Mouse (Mus musculus): Measurements from ENCODE around the gene Rbpjl.
A peak's percentile ranks its signal among the peaks of the same experiment; 100 is the strongest.

Gene Rbpjl

GRCm38 (mm10) chr2:164426121-164426520, 23.2 kb downstream of the Rbpjl start:
- ATAC-seq (ENCODE audit: insufficient number of reproducible peaks, low FRiP score, low TSS enrichment), result no peak

- ATAC-seq (ENCODE audit: insufficient number of reproducible peaks, low FRiP score, low TSS enrichment), result no peak
Observed at GRCm38 (mm10) chr2:164426952-164427351, 24.0 kb downstream of the Rbpjl start.

GRCm38 (mm10) chr2:164428451-164428850, 25.5 kb downstream of the Rbpjl start:
- no peak for ATAC-seq (ENCODE audit: insufficient number of reproducible peaks, low FRiP score, low TSS enrichment)

- ATAC-seq (ENCODE audit: insufficient number of reproducible peaks, low FRiP score, low TSS enrichment), result no peak
Observed at GRCm38 (mm10) chr2:164429881-164430615, 27.1 kb downstream of the Rbpjl start.

GRCm38 (mm10) chr2:164430697-164431096, 27.8 kb downstream of the Rbpjl start:
- ATAC-seq (ENCODE audit: insufficient number of reproducible peaks, low FRiP score, low TSS enrichment), result no peak

GRCm38 (mm10) chr2:164431676-164432465, 28.9 kb downstream of the Rbpjl start:
- ATAC-seq (ENCODE audit: insufficient number of reproducible peaks, low FRiP score, low TSS enrichment), result no peak

GRCm38 (mm10) chr2:164432541-164433191, 29.7 kb downstream of the Rbpjl start:
- ATAC-seq (ENCODE audit: insufficient number of reproducible peaks, low FRiP score, low TSS enrichment), result no peak

GRCm38 (mm10) chr2:164433278-164433895, 30.4 kb downstream of the Rbpjl start:
- no peak for ATAC-seq (ENCODE audit: insufficient number of reproducible peaks, low FRiP score, low TSS enrichment)

GRCm38 (mm10) chr2:164434681-164435080, 31.7 kb downstream of the Rbpjl start:
- no peak for ATAC-seq (ENCODE audit: insufficient number of reproducible peaks, low FRiP score, low TSS enrichment)

GRCm38 (mm10) chr2:164435216-164436090, 32.5 kb downstream of the Rbpjl start:
- ATAC-seq (ENCODE audit: insufficient number of reproducible peaks, low FRiP score, low TSS enrichment), result no peak

GRCm38 (mm10) chr2:164436215-164436913, 33.4 kb downstream of the Rbpjl start:
- ATAC-seq (ENCODE audit: insufficient number of reproducible peaks, low FRiP score, low TSS enrichment), result no peak

GRCm38 (mm10) chr2:164436961-164437360, 34.0 kb downstream of the Rbpjl start:
- ATAC-seq (ENCODE audit: insufficient number of reproducible peaks, low FRiP score, low TSS enrichment), result 0 out of 2 replicates have a peak, but pooled peaks have one; percentile 43

GRCm38 (mm10) chr2:164437710-164438109, 34.8 kb downstream of the Rbpjl start:
- no peak for ATAC-seq (ENCODE audit: insufficient number of reproducible peaks, low FRiP score, low TSS enrichment)

- no peak for ATAC-seq (ENCODE audit: insufficient number of reproducible peaks, low FRiP score, low TSS enrichment)
Observed at GRCm38 (mm10) chr2:164438257-164438656, 35.3 kb downstream of the Rbpjl start.

- ATAC-seq (ENCODE audit: insufficient number of reproducible peaks, low FRiP score, low TSS enrichment), result no peak
Observed at GRCm38 (mm10) chr2:164439001-164439421, 36.1 kb downstream of the Rbpjl start.

- ATAC-seq (ENCODE audit: insufficient number of reproducible peaks, low FRiP score, low TSS enrichment), result no peak
Observed at GRCm38 (mm10) chr2:164440314-164440713, 37.4 kb downstream of the Rbpjl start.

GRCm38 (mm10) chr2:164441155-164441554, 38.2 kb downstream of the Rbpjl start:
- ATAC-seq (ENCODE audit: insufficient number of reproducible peaks, low FRiP score, low TSS enrichment), result no peak

GRCm38 (mm10) chr2:164441731-164442130, 38.8 kb downstream of the Rbpjl start:
- no peak for ATAC-seq (ENCODE audit: insufficient number of reproducible peaks, low FRiP score, low TSS enrichment)
